Mouse (Mus musculus): Measurements from ENCODE around the gene Fam50a.

Fam50a gene

GRCm38 (mm10) chrX:74312540-74313464 is at the start of gene Fam50a:
Fam50a (plus strand) TSS chrX:74313033.
- peak; percentile 53 for DNase-seq (ENCODE audit: low read depth, low spot score)

- no peak for DNase-seq (ENCODE audit: low read depth, low spot score)
Measured at GRCm38 (mm10) chrX:74269736-74270061, 43.1 kb upstream of the Fam50a start.

GRCm38 (mm10) chrX:74270062-74270901 is 42.6 kb upstream of the Fam50a start, which contains the start of gene Rpl10:
Rpl10 (plus strand) TSS chrX:74270812.
- peak; percentile 94 for DNase-seq (ENCODE audit: low read depth, low spot score)

GRCm38 (mm10) chrX:74270902-74271551 is 41.8 kb upstream of the Fam50a start:
- DNase-seq (ENCODE audit: low read depth, low spot score), result no peak

GRCm38 (mm10) chrX:74273422-74274322 is 39.2 kb upstream of the Fam50a start:
- no peak for DNase-seq (ENCODE audit: low read depth, low spot score)

- DNase-seq (ENCODE audit: low read depth, low spot score), result no peak
Measured at GRCm38 (mm10) chrX:74277916-74278315, 34.9 kb upstream of the Fam50a start.

GRCm38 (mm10) chrX:74281041-74281731 is 31.6 kb upstream of the Fam50a start:
- no peak for DNase-seq (ENCODE audit: low read depth, low spot score)

GRCm38 (mm10) chrX:74281732-74282394 is 31.0 kb upstream of the Fam50a start, which contains the start of the genes Taz and Dnase1l1:
Taz (plus strand) TSS chrX:74281912.
Dnase1l1 (minus strand) TSS chrX:74282337.
- DNase-seq (ENCODE audit: low read depth, low spot score), result no peak

- peak; percentile 64 for DNase-seq (ENCODE audit: low read depth, low spot score)
Measured at GRCm38 (mm10) chrX:74282395-74283091, 30.3 kb upstream of the Fam50a start.

GRCm38 (mm10) chrX:74283092-74283437 is 29.8 kb upstream of the Fam50a start:
- DNase-seq (ENCODE audit: low read depth, low spot score), result no peak

GRCm38 (mm10) chrX:74293431-74293830 is 19.4 kb upstream of the Fam50a start:
- no peak for DNase-seq (ENCODE audit: low read depth, low spot score)

- DNase-seq (ENCODE audit: low read depth, low spot score), result peak; percentile 78
Measured at GRCm38 (mm10) chrX:74296538-74297448, 16.0 kb upstream of the Fam50a start, which contains the start of gene Atp6ap1. Atp6ap1 (plus strand) TSS chrX:74297097.

GRCm38 (mm10) chrX:74298348-74298747 is 14.5 kb upstream of the Fam50a start:
- DNase-seq (ENCODE audit: low read depth, low spot score), result no peak

GRCm38 (mm10) chrX:74299721-74300120 is 13.1 kb upstream of the Fam50a start:
- DNase-seq (ENCODE audit: low read depth, low spot score), result no peak

GRCm38 (mm10) chrX:74304867-74305700 is 7.7 kb upstream of the Fam50a start, which contains the start of gene Gdi1:
Gdi1 (plus strand) TSS chrX:74304998.
- DNase-seq (ENCODE audit: low read depth, low spot score), result peak; percentile 69

GRCm38 (mm10) chrX:74328725-74329161 is 15.9 kb downstream of the Fam50a start, which contains the start of gene Plxna3:
Plxna3 (plus strand) TSS chrX:74329066.
- peak; percentile 57 for DNase-seq (ENCODE audit: low read depth, low spot score)

GRCm38 (mm10) chrX:74329215-74329671 is 16.4 kb downstream of the Fam50a start:
- DNase-seq (ENCODE audit: low read depth, low spot score), result no peak
